Mouse (Mus musculus) liver, embryonic 14.5 days (tissue): ENCODE measurements around the gene Letmd1. TPM values are rescaled to one million over a fixed set of nuclear protein-coding genes. Genes with fewer than 3 reads are reported as not detected.
"Not testable (repeated sequence)": the region's sequence is repeated elsewhere in the genome, so short reads cannot be mapped to it uniquely, and the experiment has no call there.

Experiments used
- ATAC-seq: fragments of 200-750 bp; cut with Nextera tagmentation; 2 replicates; pipeline ENCODE4 v1.8.0; 2017; ENCODE audit warnings: moderate number of reproducible peaks, mild to moderate bottlenecking, moderate library complexity; ENCODE audit not compliant: insufficient read depth
- DNase-seq, 3 experiments: peaks; one replicate each; pipeline ENCODE4 v3.0.0-alpha.2; 2012 to 2013; ENCODE audit warnings: low read depth in 3 of 3, low spot score in 3 of 3
- H3K27ac ChIP-seq: fragments of 300-500 bp; sonication (generic); 2 replicates; pipeline ENCODE4 v1.5.1; 2014; ENCODE audit warnings: moderate library complexity, mild to moderate bottlenecking, control low read depth, inconsistent platforms
- H3K27me3 ChIP-seq: fragments of 300-500 bp; sonication (generic); 2 replicates; pipeline ENCODE4 v1.6.1; 2014; ENCODE audit warnings: mild to moderate bottlenecking, low read length, moderate library complexity; ENCODE audit not compliant: control insufficient read depth, insufficient read depth
- H3K36me3 ChIP-seq: fragments of 300-500 bp; sonication (generic); replicated peaks from 2 replicates; pipeline ENCODE4 v1.6.1; 2014; ENCODE audit warnings: low read depth; ENCODE audit not compliant: control insufficient read depth, insufficient read depth
- H3K4me1 ChIP-seq, 2 experiments: fragments of 200-500 bp in 1 of 2; fragments of 300-500 bp in 1 of 2; sonication (generic) in 1 of 2; replicated peaks; 2 replicates each; pipeline ENCODE4 v1.6.1; 2012 to 2014; ENCODE audit warnings: antibody characterized with exemption in 1 of 2, inconsistent platforms in 1 of 2, low read length in 1 of 2; ENCODE audit not compliant: control insufficient read depth in 2 of 2, insufficient read depth in 2 of 2
- H3K4me2 ChIP-seq: fragments of 300-500 bp; sonication (generic); 2 replicates; pipeline ENCODE4 v1.6.1; 2014; ENCODE audit warnings: low read depth, mild to moderate bottlenecking, control low read depth, moderate library complexity
- H3K4me3 ChIP-seq, 2 experiments: fragments of 200-500 bp in 1 of 2; fragments of 300-500 bp in 1 of 2; sonication (generic) in 1 of 2; 2 replicates each; pipeline ENCODE4 v1.5.1; 2012 to 2014; ENCODE audit warnings: low read depth in 2 of 2, low read length in 2 of 2, mild to moderate bottlenecking in 2 of 2, control low read depth in 1 of 2, inconsistent platforms in 1 of 2, moderate library complexity in 1 of 2; ENCODE audit not compliant: insufficient read depth in 1 of 2
- H3K9ac ChIP-seq: fragments of 300-500 bp; sonication (generic); replicated peaks from 2 replicates; pipeline ENCODE4 v1.6.1; 2014; ENCODE audit warnings: mild to moderate bottlenecking, control low read depth, moderate library complexity
- H3K9me3 ChIP-seq: fragments of 300-500 bp; sonication (generic); 2 replicates; pipeline ENCODE4 v1.6.1; 2016; ENCODE audit warnings: low read length, mixed read lengths; ENCODE audit not compliant: control insufficient read depth
- CTCF ChIP-seq: IDR thresholded peaks from 2 replicates; pipeline ENCODE4 v1.5.1; 2016; ENCODE audit warnings: antibody characterized with exemption, low read depth, control low read depth
- EP300 ChIP-seq: IDR thresholded peaks from 2 replicates; pipeline ENCODE4 v1.6.1; 2016; ENCODE audit warnings: antibody characterized with exemption, low read depth
- WGBS: fragments of 180-500 bp; shearing (Covaris S2); extraction: QIAGEN DNeasy Blood & Tissue Kit; methylation state at CpG from one replicate; pipeline ENCODE4 v1.1.7; 2014; ENCODE audit not compliant: insufficient replicate concordance; 5-methylcytosine and 5-hydroxymethylcytosine counted together
- polyA plus RNA-seq, 2 experiments: library from polyadenylated mRNA; depleted of rRNA in 1 of 2; stranded (reverse) in 1 of 2; unstranded in 1 of 2; fragments of >200 nt; fragmentation: Nextera tagmentation in 1 of 2; extraction: Ambion mirVana in 1 of 2; gene quantifications; 2 replicates each; pipeline versions ENCODE4 v1.2.1 to v1.2.3; 2012 to 2014

Gene Letmd1
- polyA plus RNA-seq (2012; rRNA removed), result 15.2 and 18.1 TPM in 2 replicates
- 9.5 and 10.6 TPM in 2 replicates for polyA plus RNA-seq (2014; fragmentation: Nextera tagmentation; extraction: Ambion mirVana)

GRCm38 (mm10) chr15:100468295-100469188, at the start of gene Letmd1:
Gene Letmd1, plus strand, starts transcription at chr15:100469023.
- H3K9ac ChIP-seq, result peak within 1 kb of the TSS; percentile 71
- H3K36me3 ChIP-seq, result no peaks in the 10 kb centered on the region
- no peak within 1 kb of the TSS for H3K27ac ChIP-seq
- peaks cover 5 to 15% of the 10 kb centered on the region in 2 experiments for H3K4me1 ChIP-seq
- 1% methylated on average over 80 of the region's 84 CpGs for WGBS
- peak within 1 kb of the TSS; percentile 66 to 84 for H3K4me3 ChIP-seq
- peak; percentile 74 for TF ChIP-seq CTCF
- no peak for TF ChIP-seq EP300
- H3K27me3 ChIP-seq, result no peaks in the 10 kb centered on the region
- peak; percentile 49 to 59 (median 56) for DNase-seq
- no peaks in the 10 kb centered on the region for H3K9me3 ChIP-seq
- H3K4me2 ChIP-seq, result peak within 1 kb of the TSS; percentile 78
- ATAC-seq, result peak; percentile 87

- Histone ChIP-seq H3K4me1 (peaks cover 45 to 61% of the 10 kb centered on the region in 2 experiments), H3K4me3 (peak overlapping the region; percentile 57 to 100), H3K36me3 (peaks cover 12% of the 10 kb centered on the region), H3K9ac (peak overlapping the region; percentile 86), H3K27ac (peak overlapping the region; percentile 97), H3K4me2 (peak overlapping the region; percentile 100), H3K27me3 (peaks cover 5% of the 10 kb centered on the region), H3K9me3 (no peaks in the 10 kb centered on the region)
- TF ChIP-seq CTCF, result no peak
- no peak for TF ChIP-seq EP300
- WGBS, result 36% methylated on average over 8 of the region's 8 CpGs
- ATAC-seq (0 out of 2 replicates have a peak, but pooled peaks have one; percentile 2), DNase-seq (no peak)
Observed at GRCm38 (mm10) chr15:100419311-100419710, 49.5 kb upstream of the Letmd1 start.

GRCm38 (mm10) chr15:100419901-100420745, 48.7 kb upstream of the Letmd1 start:
- Histone ChIP-seq H3K27ac (peak overlapping the region; percentile 97), H3K4me1 (peaks cover 45 to 57% of the 10 kb centered on the region in 2 experiments), H3K4me3 (peak overlapping the region; percentile 57 to 100), H3K36me3 (peaks cover 12% of the 10 kb centered on the region), H3K4me2 (peak overlapping the region; percentile 100), H3K27me3 (peaks cover 12% of the 10 kb centered on the region), H3K9ac (peak overlapping the region; percentile 99), H3K9me3 (no peaks in the 10 kb centered on the region)
- DNase-seq (peak; percentile 79 to 85 (median 81)), ATAC-seq (peak; percentile 78)
- 11% methylated on average over 9 of the region's 9 CpGs for WGBS
- TF ChIP-seq CTCF (no peak), EP300 (peak; percentile 97)

- TF ChIP-seq EP300 (no peak), CTCF (no peak)
- H3K9ac ChIP-seq, result peak overlapping the region; percentile 99
- ATAC-seq (no peak), DNase-seq (no peak)
- peak overlapping the region; percentile 72 to 100 for H3K4me3 ChIP-seq
- peaks cover 45 to 52% of the 10 kb centered on the region in 2 experiments for H3K4me1 ChIP-seq
- peak overlapping the region; percentile 97 for H3K27ac ChIP-seq
- H3K9me3 ChIP-seq, result no peaks in the 10 kb centered on the region
- peaks cover 12% of the 10 kb centered on the region for H3K27me3 ChIP-seq
- 10% methylated on average over 8 of the region's 8 CpGs for WGBS
- peaks cover 12% of the 10 kb centered on the region for H3K36me3 ChIP-seq
- peak overlapping the region; percentile 100 for H3K4me2 ChIP-seq
Observed at GRCm38 (mm10) chr15:100421059-100421757, 47.6 kb upstream of the Letmd1 start.

- Histone ChIP-seq H3K4me1 (peaks cover 45 to 50% of the 10 kb centered on the region in 2 experiments), H3K4me2 (peak within 1 kb of the TSS; percentile 100), H3K9ac (peak within 1 kb of the TSS; percentile 99), H3K27ac (peak within 1 kb of the TSS; percentile 97), H3K27me3 (peaks cover 12% of the 10 kb centered on the region), H3K36me3 (peaks cover 12% of the 10 kb centered on the region), H3K4me3 (peak within 1 kb of the TSS; percentile 72 to 100)
- ATAC-seq, DNase-seq, H3K9me3 ChIP-seq: not testable (repeated sequence)
- WGBS, result 6% methylated on average over 3 of the region's 3 CpGs
Observed at GRCm38 (mm10) chr15:100421758-100422197, 47.0 kb upstream of the Letmd1 start, which contains the start of gene Gm5475. Gene Gm5475, plus strand, starts transcription at chr15:100422147.
